Mouse (Mus musculus) cerebellum, adult 2 months (tissue): Measurements from ENCODE around the gene Pkp3.

ENCODE experiments used
- CTCF ChIP-seq: fragments of 200-500 bp; IDR thresholded peaks from 2 replicates; pipeline ENCODE4 v1.5.1; 2011; ENCODE audit warnings: low read depth, mild to moderate bottlenecking, control low read depth, low read length, moderate library complexity, borderline replicate concordance; ENCODE audit not compliant: insufficient read depth
- POLR2A ChIP-seq: fragments of 200-500 bp; IDR thresholded peaks from 2 replicates; pipeline ENCODE4 v1.6.1; 2011; ENCODE audit warnings: low read length, control low read depth, borderline replicate concordance; ENCODE audit not compliant: insufficient read depth

DNA sequence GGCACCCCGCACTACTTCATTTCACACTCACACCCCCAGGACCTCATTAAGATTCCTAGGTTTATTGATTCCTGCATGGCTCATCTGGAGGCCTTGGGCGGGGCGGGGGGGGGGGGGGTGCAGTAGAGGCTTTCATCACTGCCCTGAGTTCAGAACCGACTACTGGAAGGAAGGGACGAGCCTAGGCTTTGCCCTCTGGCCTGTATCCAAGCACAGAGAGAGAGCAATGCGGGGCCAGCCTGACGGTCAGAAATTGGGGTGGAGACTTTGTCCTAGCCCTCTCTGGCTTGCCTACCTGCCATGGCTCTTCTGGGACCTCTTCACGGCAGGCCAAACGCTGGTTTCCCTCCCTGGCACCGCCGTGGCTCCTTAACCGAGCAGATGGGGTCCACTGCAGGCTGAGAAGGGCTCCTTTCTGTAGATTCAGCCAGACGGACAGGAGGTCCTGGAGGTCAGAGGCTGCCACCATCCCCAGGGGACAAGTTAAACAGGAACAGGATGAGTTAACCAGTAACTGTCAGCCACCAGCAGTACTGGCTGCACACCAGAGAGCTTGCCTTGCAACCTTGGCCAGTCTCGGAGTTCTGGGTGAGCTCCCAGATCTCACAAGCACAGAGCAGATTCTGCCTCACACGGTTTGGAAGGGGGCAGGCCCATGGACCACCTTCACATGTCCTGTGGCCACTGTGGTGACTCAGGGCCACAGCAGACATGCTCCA, 16.6 kb downstream of the Pkp3 start:
- no peak for TF ChIP-seq CTCF
- no peak for TF ChIP-seq POLR2A
